Mouse (Mus musculus): Measurements from ENCODE around the gene Txndc2.
A peak's percentile ranks its signal among the peaks of the same experiment; 100 is the strongest.

The Txndc2 gene

DNA sequence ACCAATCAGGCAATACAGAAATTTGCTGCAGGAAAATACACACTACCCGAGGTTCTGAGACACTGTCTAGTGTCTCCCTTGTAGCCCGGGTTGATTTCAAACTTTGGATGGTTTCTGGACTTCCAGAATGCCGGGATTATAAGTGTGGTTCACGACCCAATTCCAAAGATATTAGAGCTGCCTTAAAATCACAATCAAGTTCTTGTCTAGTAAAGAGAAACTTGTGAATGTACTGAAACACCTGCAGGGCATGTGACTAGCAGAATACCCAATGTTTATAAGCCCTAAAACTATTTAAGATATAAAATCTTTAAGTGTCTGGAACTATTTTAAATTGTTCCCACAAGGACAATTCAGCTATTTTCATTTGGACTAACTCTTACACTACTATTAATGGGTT is 30.2 kb downstream of the Txndc2 start:
- DNase-seq = no peak

- DNase-seq = no peak
Observed at GRCm38 (mm10) chr17:65608743-65609142, 33.2 kb downstream of the Txndc2 start.

GRCm38 (mm10) chr17:65608312-65608687 is 33.7 kb downstream of the Txndc2 start:
- DNase-seq = no peak

DNA sequence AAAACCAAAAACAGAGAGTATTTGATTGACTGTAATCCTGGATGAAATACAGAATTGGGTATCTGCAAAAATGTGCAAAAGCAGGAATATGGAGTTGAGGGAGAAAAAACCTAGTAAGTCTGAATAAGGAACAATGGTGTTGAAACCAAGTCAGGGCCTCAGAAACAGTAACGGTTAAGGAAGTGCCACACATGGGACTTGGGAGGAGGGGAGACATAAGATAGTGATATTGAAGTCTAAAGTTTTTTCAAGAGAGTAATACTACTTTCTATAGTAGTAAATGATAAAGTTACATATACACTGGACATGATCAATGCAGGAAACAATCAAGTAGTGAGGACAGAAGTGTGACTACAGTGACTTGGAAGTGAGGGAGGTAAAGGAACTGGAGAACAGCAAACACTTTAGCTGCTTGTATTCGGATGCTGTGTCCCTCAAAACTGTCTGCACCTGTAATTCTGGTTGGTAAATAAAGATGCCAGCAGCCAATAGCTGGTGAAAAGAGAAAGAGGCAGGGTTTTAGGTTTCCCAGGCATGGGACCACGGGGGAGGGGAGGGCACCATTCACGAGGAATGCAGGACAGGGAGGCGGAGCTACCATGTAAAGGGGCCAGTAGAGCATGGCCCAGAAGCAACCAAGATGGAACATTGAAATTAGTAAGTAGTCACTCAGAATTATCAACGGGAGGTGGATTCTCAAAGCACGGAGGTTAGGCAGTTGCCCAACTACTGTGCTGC is 34.2 kb downstream of the Txndc2 start:
- DNase-seq = peak; percentile 16 to 35

DNA sequence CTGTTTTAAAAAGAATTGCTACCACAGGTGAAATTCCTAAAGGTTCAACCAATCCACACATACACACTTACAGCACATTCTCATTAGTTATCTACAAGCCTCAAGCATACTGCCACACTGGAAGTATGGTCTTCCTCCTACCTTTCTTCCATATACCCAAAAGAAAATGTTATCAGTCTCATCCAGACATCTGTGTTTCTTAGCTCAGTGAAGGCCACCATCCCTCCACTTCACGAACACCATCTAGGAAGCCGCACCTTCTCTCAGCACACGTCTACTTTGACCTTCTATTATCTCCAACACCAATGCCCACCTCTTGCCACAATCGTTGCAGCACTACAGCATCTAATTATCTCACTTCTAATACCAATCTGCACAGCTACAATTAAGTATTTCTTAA is 36.0 kb downstream of the Txndc2 start:
- DNase-seq = no peak

GRCm38 (mm10) chr17:65604892-65605291 is 37.1 kb downstream of the Txndc2 start:
- DNase-seq = no peak

DNA sequence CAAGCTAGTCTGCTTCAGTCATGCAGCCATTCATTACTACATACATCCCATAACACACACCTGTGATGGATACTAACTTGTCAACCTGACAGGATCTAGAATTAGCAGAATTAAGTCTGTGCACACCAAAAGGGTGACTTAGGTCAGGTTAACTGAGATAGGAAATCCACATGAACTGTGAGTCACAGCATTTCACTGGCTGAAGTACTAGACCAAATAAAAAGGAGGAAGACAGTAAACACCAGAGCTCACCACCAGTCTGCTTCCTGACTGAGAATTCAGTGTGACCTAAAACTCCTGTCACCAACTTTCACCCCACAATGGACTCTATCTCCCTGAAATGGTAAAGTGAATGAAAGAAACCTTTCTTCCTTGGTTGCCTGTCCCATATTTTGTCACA is 37.7 kb downstream of the Txndc2 start:
- DNase-seq = peak; percentile 11 to 22

DNA sequence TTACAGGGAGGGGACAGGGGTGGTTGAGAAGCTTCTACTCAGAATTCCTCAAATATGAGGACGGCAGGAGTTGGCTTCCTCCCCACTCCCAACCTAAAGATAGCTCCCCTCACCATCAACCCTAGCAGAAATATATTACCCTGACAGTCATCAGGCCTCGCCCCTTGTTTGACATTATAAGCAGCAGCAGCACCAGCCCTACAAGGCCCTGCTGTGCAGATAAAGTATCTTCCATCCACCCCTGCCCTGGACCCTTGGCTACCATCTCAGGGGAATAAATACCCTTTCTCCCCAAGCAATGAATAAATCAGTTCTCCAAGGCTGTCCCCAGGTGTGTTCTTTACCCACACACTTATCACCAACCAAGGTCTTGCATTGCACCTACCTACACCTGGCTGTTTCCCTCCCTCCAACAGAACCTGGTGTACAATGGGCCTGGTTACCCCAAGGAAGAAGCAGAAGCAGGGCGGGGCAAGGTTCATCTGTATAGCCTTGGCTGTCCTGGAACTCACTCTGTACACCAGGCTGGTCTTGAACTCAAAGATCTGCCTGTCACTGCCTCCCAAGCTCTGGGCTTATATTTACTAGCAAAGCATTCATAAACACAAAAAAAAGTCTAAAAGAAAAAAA is 44.0 kb downstream of the Txndc2 start:
- no peak for DNase-seq

DNA sequence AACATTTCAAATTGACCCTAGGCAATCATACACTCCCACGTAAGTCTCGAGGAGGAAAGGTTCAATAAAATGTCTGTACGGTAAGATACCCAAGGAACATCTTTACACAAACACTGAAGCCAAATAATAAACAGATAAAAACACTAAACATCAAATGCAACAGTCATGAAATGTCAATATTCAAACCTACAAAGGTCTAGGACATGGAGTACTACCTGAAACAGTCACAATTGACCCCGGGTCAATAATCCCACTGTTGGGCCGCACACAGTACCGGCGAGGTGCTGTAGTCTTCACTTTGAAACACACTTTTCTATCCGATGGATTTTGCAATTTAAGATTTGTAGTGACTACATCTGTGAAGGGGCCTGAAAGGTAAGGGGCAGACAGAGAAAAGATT is 47.3 kb downstream of the Txndc2 start:
- DNase-seq = no peak
